Mouse (Mus musculus) E14TG2a.4 (cell line): ENCODE measurements at regions not wholly inside any gene's neighbourhood (a gene's known extent, or its start where the extent isn't known, plus 50 kb on each side); places are given as distances from the start of the nearest gene placed in this dataset.
A peak's percentile ranks its signal among the peaks of the same experiment; 100 is the strongest.

Experiments
- CTCF ChIP-seq: conservative IDR thresholded peaks from 2 replicates; pipeline ENCODE4 v1.5.1; 2014; ENCODE audit warnings: low read length
- POU5F1 ChIP-seq: IDR thresholded peaks from 2 replicates; pipeline ENCODE4 v1.6.1; 2014; ENCODE audit warnings: low read length, borderline replicate concordance

DNA sequence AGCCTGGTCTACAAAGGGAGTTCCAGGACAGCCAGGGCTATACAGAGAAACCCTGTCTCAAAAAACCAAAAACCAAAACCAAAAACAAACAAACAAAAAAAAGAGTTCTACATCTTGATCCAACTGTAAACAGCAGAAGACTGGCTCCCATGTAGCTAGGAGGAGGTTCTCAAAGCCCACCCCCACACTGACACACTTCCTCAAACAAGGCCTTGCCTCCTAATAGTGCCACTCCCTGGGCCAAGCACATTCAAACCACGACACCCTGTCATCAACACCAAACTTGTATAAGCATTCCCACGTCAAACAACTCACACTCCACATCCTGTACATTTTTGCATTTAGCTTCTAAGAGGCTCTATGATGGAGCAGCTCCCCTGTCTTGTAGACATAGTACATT is 89.6 kb upstream of the Jade1 start:
- TF ChIP-seq CTCF, result 0 out of 2 replicates have a peak, but pooled peaks have one; percentile 2
- TF ChIP-seq POU5F1, result no peak
